Mouse (Mus musculus) forebrain, embryonic 16.5 days (tissue): ENCODE results near the gene Gtpbp3. TPM values are rescaled to one million over a fixed set of nuclear protein-coding genes. Genes with fewer than 3 reads are reported as not detected.

ENCODE experiments used
- ATAC-seq: fragments of 200-750 bp; cut with Nextera tagmentation; 2 replicates; pipeline ENCODE4 v1.8.0; 2017; ENCODE audit warnings: mild to moderate bottlenecking, moderate library complexity
- H3K27ac ChIP-seq: fragments of 300-500 bp; sonication (generic); 2 replicates; pipeline ENCODE4 v1.5.1; 2014; ENCODE audit warnings: low read length, control low read depth
- H3K27me3 ChIP-seq: fragments of 300-500 bp; sonication (generic); replicated peaks from 2 replicates; pipeline ENCODE4 v1.6.1; 2014; ENCODE audit warnings: low read length; ENCODE audit not compliant: control insufficient read depth, insufficient read depth
- H3K36me3 ChIP-seq: fragments of 300-500 bp; sonication (generic); 2 replicates; pipeline ENCODE4 v1.6.1; 2014; ENCODE audit not compliant: control insufficient read depth, insufficient read depth
- H3K4me1 ChIP-seq: fragments of 300-500 bp; sonication (generic); replicated peaks from 2 replicates; pipeline ENCODE4 v1.6.1; 2014; ENCODE audit warnings: low read length; ENCODE audit not compliant: control insufficient read depth, insufficient read depth
- H3K4me2 ChIP-seq: fragments of 300-500 bp; sonication (generic); 2 replicates; pipeline ENCODE4 v1.6.1; 2014; ENCODE audit warnings: mild to moderate bottlenecking, low read length, control low read depth
- H3K4me3 ChIP-seq: fragments of 300-500 bp; sonication (generic); replicated peaks from 2 replicates; pipeline ENCODE4 v1.5.1; 2014; ENCODE audit warnings: mild to moderate bottlenecking, low read length, control low read depth
- H3K9ac ChIP-seq: fragments of 300-500 bp; sonication (generic); replicated peaks from 2 replicates; pipeline ENCODE4 v1.6.1; 2014; ENCODE audit warnings: low read depth, low read length, control low read depth
- H3K9me3 ChIP-seq: fragments of 300-500 bp; sonication (generic); 2 replicates; pipeline ENCODE4 v1.6.1; 2016; ENCODE audit warnings: low read length; ENCODE audit not compliant: control insufficient read depth
- WGBS: fragments of 180-500 bp; shearing (Covaris S2); extraction: QIAGEN DNeasy Blood & Tissue Kit; methylation state at CpG from one replicate; pipeline ENCODE4 v1.1.7; 2014; 5-methylcytosine and 5-hydroxymethylcytosine counted together
- polyA plus RNA-seq: library from polyadenylated mRNA; unstranded; fragments of >200 nt; fragmentation: Nextera tagmentation; extraction: Ambion mirVana; gene quantifications from 2 replicates; pipeline ENCODE4 v1.2.1, GENCODE M21; 2015

Gene Gtpbp3
- polyA plus RNA-seq, 1 experiment from 2014 or later: 12.1 TPM

DNA sequence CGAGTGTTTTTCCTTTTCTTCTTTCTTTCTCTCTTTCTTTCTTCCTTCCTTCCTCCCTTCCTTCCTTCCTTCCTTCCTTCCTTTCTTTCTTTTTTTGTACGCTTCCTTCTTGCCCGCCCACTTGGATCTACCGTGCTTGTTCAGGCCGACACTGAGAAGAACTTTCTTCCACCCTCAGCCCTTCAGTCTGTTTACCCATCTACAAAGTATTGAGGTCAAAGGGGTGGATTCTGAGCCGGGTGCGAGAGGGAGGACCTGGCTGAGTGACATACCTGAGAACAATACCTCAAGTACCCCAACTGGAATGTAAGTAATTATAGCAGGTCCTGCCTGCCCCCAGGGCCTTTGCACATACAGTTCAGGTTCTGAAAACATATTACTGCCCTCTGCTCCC is 1.8 kb upstream of the Gtpbp3 start:
- Histone ChIP-seq H3K4me2 (peak overlapping the region; percentile 84), H3K36me3 (peaks cover 5% of the 10 kb centered on the region; the same call in 1 of the 2 replicates), H3K4me1 (peaks cover 45% of the 10 kb centered on the region), H3K9me3 (no peaks in the 10 kb centered on the region), H3K9ac (peak overlapping the region; percentile 50), H3K4me3 (peak overlapping the region; percentile 83), H3K27ac (peak overlapping the region; percentile 66), H3K27me3 (no peaks in the 10 kb centered on the region)
- 12% methylated on average over 7 of the region's 7 CpGs for WGBS
- no peak for ATAC-seq

DNA sequence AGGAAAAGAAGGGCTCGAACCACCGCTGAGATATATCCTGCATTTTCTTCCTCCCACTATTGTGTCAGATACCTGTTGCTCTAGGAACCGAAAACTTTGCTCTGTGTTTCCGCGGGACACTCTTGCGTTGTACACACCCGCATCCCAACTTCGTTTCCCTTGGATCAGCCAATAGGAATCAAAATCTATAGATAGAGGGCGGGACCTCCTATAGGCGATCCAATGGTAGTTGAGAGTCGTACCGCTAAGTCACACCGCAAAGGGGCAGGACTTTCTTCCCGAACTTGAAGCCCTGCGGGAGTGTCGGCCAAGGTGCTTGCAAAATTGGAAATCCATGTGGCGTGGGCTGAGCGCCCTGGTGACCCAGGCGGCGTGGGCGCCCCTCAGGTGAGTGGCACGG is 551 bp downstream of the Gtpbp3 start:
- Histone ChIP-seq H3K4me3 (peak overlapping the region; percentile 76), H3K4me1 (peaks cover 40% of the 10 kb centered on the region), H3K36me3 (peaks cover 5% of the 10 kb centered on the region; the same call in 1 of the 2 replicates), H3K4me2 (peak overlapping the region; percentile 98), H3K9ac (peak overlapping the region; percentile 66), H3K27me3 (no peaks in the 10 kb centered on the region), H3K27ac (no peak overlapping the region), H3K9me3 (no peaks in the 10 kb centered on the region)
- peak; percentile 88 for ATAC-seq
- WGBS: 0% methylated on average over 22 of the region's 22 CpGs

DNA sequence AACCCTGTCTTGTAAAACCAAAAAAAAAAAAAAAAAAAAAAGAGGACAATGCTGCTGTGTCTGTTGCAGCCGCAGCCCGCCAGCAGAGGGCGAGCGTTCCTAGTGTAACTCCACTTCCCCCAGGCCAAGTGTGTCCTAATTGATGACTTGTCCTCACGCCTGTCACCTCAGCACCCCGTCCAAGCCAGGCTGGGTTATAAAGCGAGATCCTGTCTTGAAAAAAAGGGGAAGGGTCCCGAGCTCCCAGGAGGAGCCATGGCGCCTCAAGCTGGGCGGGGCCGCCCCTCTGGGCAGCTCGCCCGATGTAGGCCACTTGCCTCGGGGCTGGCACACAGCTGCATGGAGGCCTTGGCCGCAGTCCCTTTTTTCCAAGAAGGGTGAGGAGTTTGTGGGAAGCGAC is 7.1 kb downstream of the Gtpbp3 start:
- WGBS: 16% methylated on average over 15 of the region's 16 CpGs
- H3K4me1 ChIP-seq: peaks cover 6% of the 10 kb centered on the region

DNA sequence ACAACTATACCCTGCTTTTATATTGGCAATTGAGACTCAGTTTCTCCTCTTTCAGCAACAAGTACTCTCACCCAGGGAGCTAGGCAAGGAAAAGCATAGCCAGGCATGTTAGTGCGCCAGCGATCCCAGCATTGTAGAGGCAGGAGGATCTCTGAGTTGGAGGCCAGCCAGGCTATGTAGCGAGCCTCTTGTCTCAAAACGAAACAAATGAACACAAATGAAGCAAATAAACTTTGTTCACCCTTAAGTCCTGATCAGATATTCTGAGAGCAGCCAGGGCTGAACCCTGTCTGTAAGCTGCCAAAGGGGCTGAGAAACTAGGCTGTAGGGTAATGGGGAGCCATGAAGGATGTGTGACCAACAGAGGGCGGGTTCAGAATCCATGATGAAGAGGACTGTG is 7.9 kb downstream of the Gtpbp3 start:
- 75% methylated on average over 5 of the region's 5 CpGs for WGBS
- no peak for ATAC-seq

More for the DNA sequence above, 7.1 kb downstream of the Gtpbp3 start:
- peak overlapping the region; percentile 23; the same call in 1 of the 2 replicates for H3K4me3 ChIP-seq
- ATAC-seq: peak; percentile 67
- peaks cover 5% of the 10 kb centered on the region; the same call in 1 of the 2 replicates for H3K36me3 ChIP-seq
- H3K4me2 ChIP-seq: peak overlapping the region; percentile 47
- H3K9me3 ChIP-seq: no peaks in the 10 kb centered on the region
- H3K27ac ChIP-seq: peak overlapping the region; percentile 50; the same call in 1 of the 2 replicates
- no peak overlapping the region; the same call in 1 of the 2 replicates for H3K9ac ChIP-seq
- no peaks in the 10 kb centered on the region for H3K27me3 ChIP-seq

DNA sequence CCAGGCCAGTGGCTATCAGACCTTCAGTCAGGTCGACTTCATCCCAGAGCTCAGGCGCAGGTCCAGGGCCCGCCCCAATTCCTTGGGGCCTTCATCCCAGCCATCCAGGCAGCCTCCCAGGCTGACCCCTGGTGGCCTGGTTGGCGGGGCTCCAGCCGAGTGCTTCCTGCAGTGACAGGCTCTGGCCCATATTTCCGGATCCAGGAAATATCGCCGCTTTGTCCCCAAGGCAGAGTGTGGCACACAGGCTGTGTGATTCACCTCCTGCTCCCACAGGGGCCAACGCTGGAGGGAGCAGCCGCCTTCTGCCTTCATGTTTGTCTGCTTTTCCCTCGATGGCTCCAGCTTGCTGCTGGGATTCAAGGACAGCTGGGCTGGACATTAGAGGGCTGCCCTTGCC is 8.6 kb downstream of the Gtpbp3 start:
- Histone ChIP-seq H3K4me3 (no peak overlapping the region), H3K36me3 (peaks cover 5% of the 10 kb centered on the region; the same call in 1 of the 2 replicates), H3K9me3 (no peaks in the 10 kb centered on the region), H3K27ac (no peak overlapping the region), H3K9ac (no peak overlapping the region), H3K27me3 (no peaks in the 10 kb centered on the region), H3K4me1 (peaks cover 6% of the 10 kb centered on the region), H3K4me2 (no peak overlapping the region)
- no peak for ATAC-seq
- 58% methylated on average over 11 of the region's 11 CpGs for WGBS

More for the DNA sequence above, 7.9 kb downstream of the Gtpbp3 start:
- H3K9me3 ChIP-seq: no peaks in the 10 kb centered on the region
- H3K9ac ChIP-seq: no peak overlapping the region
- peaks cover 5% of the 10 kb centered on the region; the same call in 1 of the 2 replicates for H3K36me3 ChIP-seq
- H3K4me2 ChIP-seq: no peak overlapping the region
- H3K27ac ChIP-seq: no peak overlapping the region
- peaks cover 6% of the 10 kb centered on the region for H3K4me1 ChIP-seq
- H3K27me3 ChIP-seq: no peaks in the 10 kb centered on the region
- H3K4me3 ChIP-seq: no peak overlapping the region

DNA sequence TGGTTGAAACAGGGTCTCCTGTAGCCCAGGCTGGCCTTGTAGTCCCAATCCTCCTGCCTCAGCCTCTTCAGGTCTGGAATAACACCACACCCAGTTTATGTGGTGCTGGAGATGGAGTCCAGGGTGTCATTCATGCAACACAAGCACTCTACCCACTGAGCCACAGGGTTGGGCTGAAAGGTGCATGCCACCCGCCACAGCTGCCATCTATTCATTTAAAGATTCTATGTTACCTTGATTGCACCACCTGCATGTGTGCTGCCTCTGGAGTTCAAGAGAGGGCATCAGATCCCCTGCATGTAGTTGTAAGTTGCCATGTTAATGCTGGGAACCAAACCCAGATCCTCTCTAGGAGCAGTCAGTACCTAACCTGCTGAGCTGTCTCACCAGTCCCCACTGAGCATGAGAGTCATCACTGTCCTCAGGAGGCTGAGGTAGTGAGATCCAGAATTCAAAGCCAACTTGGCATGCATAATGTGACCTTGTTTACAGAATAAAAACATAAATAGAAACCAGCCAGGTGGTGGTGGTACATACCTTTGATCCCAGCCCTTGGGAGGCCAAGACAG is 9.3 kb downstream of the Gtpbp3 start:
- H3K4me1 ChIP-seq: peaks cover 6% of the 10 kb centered on the region
- H3K9me3 ChIP-seq: no peaks in the 10 kb centered on the region
- H3K4me2 ChIP-seq: no peak overlapping the region
- no peak overlapping the region for H3K4me3 ChIP-seq
- 0 out of 2 replicates have a peak overlapping the region, but pooled peaks have one; percentile 7 for H3K9ac ChIP-seq
- H3K36me3 ChIP-seq: peaks cover 5% of the 10 kb centered on the region; the same call in 1 of the 2 replicates
- 100% methylated on average over 1 of the region's 1 CpGs for WGBS
- H3K27ac ChIP-seq: no peak overlapping the region
- no peaks in the 10 kb centered on the region for H3K27me3 ChIP-seq
- ATAC-seq: no peak

DNA sequence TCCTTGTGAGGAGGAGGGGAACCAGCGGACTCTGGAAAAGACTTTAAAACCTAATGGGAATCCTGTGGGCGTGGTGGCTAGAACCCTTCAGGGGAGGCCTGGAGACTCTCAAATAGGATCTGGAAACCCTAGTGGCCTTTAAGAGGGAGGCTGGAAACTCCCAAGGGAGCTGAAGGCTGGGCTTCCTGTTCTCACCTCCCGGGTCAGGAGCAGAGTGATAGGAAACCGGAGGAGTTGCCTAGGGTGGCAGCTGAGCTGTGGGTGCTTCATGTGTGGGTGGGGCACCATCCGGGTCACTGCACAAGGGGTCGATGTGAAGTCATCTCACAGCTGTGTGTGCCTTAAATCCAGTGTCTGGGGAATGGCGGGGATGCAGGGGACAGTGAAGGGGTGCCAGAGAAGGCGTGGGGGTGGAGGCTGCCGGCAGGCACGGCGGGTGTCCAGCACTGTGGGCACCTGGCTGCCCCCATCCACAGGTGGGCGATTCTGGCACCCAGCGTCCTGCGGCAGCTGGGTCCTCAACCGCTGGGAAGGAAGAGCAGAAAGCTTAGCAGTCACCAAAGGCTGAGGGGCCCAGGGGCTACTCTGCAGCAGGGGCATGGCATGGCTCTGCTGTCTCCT is 10.1 kb downstream of the Gtpbp3 start:
- no peak overlapping the region for H3K9ac ChIP-seq
- no peaks in the 10 kb centered on the region for H3K27me3 ChIP-seq
- H3K4me3 ChIP-seq: no peak overlapping the region
- H3K36me3 ChIP-seq: 0 out of 2 replicates have a peak, but pooled peaks cover 1% of the 10 kb centered on the region
- no peak overlapping the region for H3K27ac ChIP-seq
- H3K4me1 ChIP-seq: peaks cover 6% of the 10 kb centered on the region
- H3K4me2 ChIP-seq: no peak overlapping the region
- no peaks in the 10 kb centered on the region for H3K9me3 ChIP-seq
- WGBS: 28% methylated on average over 15 of the region's 15 CpGs
- no peak for ATAC-seq

DNA sequence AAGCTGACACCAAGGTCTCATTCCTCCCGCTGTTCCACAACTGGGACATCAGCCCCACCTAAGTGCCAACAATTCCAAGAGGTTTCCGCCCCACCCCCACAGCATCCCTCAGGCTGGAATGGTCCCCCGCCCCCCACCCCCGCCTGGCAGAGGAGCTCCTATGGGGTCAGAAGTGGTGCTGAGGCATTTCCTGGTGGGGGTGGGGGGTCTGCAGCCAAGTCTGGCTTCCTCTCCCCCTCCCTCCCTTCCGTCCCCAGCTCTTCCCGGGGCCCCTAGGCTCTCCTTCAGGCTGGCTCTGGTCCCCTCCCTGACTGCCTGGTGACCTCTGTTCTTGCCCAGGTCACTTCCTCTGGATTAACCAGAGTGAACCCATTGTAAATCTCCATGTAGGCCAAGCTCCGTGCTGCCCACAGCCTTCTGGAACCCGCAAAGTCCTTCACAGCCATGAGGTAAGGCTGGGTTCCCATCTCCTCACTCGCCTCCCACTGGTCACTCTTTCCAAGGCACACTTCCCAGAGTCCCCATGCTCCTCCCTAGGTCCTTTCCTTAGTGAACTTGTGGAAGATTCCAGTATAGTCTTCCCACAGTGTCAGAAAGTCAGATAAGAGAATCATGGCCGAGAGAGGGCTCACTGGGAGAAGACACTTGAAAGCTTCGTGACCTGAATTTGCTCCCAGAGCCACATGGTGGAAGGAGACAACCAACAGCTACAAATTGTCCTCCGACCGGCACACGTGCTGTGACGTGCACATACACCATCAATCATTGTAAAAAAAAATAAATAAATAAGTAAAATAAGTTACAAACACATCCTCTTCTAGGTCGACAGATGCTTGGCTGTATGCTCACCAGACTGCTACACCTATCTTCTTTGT is 11.2 kb downstream of the Gtpbp3 start:
- 48% methylated on average over 15 of the region's 16 CpGs for WGBS
- no peaks in the 10 kb centered on the region for H3K9me3 ChIP-seq
- H3K36me3 ChIP-seq: no peaks in the 10 kb centered on the region
- H3K4me2 ChIP-seq: no peak overlapping the region
- no peak overlapping the region for H3K9ac ChIP-seq
- H3K27ac ChIP-seq: no peak overlapping the region
- H3K27me3 ChIP-seq: no peaks in the 10 kb centered on the region
- ATAC-seq: no peak
- H3K4me1 ChIP-seq: peaks cover 6% of the 10 kb centered on the region
- H3K4me3 ChIP-seq: no peak overlapping the region

DNA sequence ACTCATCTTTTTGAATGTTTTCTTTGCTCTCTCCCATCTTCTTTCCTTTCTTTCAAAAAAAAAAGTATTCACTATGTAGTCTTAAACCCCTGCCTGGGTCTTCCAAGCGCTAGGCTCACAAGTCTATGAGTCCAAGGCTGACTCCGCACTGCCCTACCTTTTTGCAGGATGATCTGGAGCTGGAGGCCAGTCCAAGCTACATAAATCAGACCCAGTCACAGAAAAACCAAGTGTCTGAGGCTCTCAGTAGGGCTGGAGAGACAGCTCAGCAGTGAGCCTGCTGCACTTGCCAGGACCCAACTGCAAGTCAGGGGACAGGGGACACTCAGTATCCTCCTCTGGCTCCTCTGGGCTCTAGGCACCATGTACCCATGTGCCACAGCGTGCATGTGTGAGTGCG is 16.4 kb downstream of the Gtpbp3 start:
- no peaks in the 10 kb centered on the region for H3K36me3 ChIP-seq
- no peak overlapping the region for H3K9ac ChIP-seq
- ATAC-seq: no peak
- 94% methylated on average over 4 of the region's 4 CpGs for WGBS
- H3K9me3 ChIP-seq: no peaks in the 10 kb centered on the region
- H3K27ac ChIP-seq: no peak overlapping the region
- H3K27me3 ChIP-seq: peaks cover 35% of the 10 kb centered on the region
- H3K4me1 ChIP-seq: peaks cover 6% of the 10 kb centered on the region; the same call in 1 of the 2 replicates
- H3K4me3 ChIP-seq: no peak overlapping the region
- H3K4me2 ChIP-seq: no peak overlapping the region
